Mouse (Mus musculus) lung, embryonic 15.5 days (tissue): ENCODE measurements around the gene Atp6v0a4. TPM values are rescaled to one million over a fixed set of nuclear protein-coding genes. Genes with fewer than 3 reads are reported as not detected.

ENCODE experiments used
- ATAC-seq: fragments of 200-750 bp; cut with Nextera tagmentation; 2 replicates; pipeline ENCODE4 v1.8.0; 2017; ENCODE audit warnings: moderate number of reproducible peaks, borderline replicate concordance; ENCODE audit not compliant: low FRiP score, low TSS enrichment; ENCODE audit errors: extremely low read depth
- H3K27ac ChIP-seq: fragments of 300-500 bp; sonication (generic); 2 replicates; pipeline ENCODE4 v1.5.1; 2015; ENCODE audit warnings: moderate library complexity, mild to moderate bottlenecking, inconsistent platforms
- H3K27me3 ChIP-seq: fragments of 300-500 bp; sonication (generic); 2 replicates; pipeline ENCODE4 v1.6.1; 2015; ENCODE audit warnings: inconsistent platforms
- H3K36me3 ChIP-seq: fragments of 300-500 bp; sonication (generic); 2 replicates; pipeline ENCODE4 v1.6.1; 2015; ENCODE audit warnings: inconsistent platforms
- H3K4me1 ChIP-seq: fragments of 300-500 bp; sonication (generic); 2 replicates; pipeline ENCODE4 v1.6.1; 2015; ENCODE audit warnings: inconsistent platforms
- H3K4me2 ChIP-seq: fragments of 300-500 bp; sonication (generic); 2 replicates; pipeline ENCODE4 v1.6.1; 2015; ENCODE audit warnings: inconsistent platforms, mild to moderate bottlenecking, moderate library complexity
- H3K4me3 ChIP-seq: fragments of 300-500 bp; sonication (generic); 2 replicates; pipeline ENCODE4 v1.5.1; 2015; ENCODE audit warnings: mild to moderate bottlenecking, inconsistent platforms
- H3K9ac ChIP-seq: fragments of 300-500 bp; sonication (generic); 2 replicates; pipeline ENCODE4 v1.6.1; 2015; ENCODE audit warnings: inconsistent platforms
- H3K9me3 ChIP-seq: fragments of 300-500 bp; sonication (generic); 2 replicates; pipeline ENCODE4 v1.6.1; 2016; ENCODE audit warnings: inconsistent platforms
- WGBS: fragments of 180-500 bp; shearing (Covaris S2); methylation state at CpG from one replicate; pipeline ENCODE4 v1.1.7; 2015; 5-methylcytosine and 5-hydroxymethylcytosine counted together
- polyA plus RNA-seq: library from polyadenylated mRNA; unstranded; fragments of >200 nt; fragmentation: Nextera tagmentation; extraction: Ambion mirVana; gene quantifications from 2 replicates; pipeline ENCODE4 v1.2.1, GENCODE M21; 2015

Atp6v0a4 gene
- polyA plus RNA-seq, 1 experiment from 2014 or later, result 5.9 TPM

DNA sequence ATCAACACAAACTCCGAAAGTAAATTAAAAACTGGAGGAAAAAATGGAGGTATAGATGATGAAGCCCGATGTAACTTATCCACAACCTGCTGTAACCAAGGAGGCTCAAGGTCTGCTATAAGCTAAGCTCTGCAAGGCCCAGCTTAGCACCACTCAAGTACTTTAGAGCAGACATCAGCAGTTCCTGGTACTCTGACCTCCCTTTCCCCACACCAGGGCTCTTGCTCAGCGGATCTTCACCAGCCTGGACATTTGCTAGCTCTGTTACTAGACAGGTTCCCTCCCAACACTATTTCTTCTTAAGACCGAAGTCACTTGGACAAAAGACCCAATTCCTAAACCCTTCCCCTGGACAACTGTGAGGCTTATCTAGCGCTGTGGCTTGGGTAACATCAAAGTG lies 496 bp upstream of the Atp6v0a4 start:
- ATAC-seq, result no peak
- Histone ChIP-seq H3K36me3 (peaks cover 12% of the 10 kb centered on the region; the same call in 1 of the 2 replicates), H3K4me3 (no peak overlapping the region), H3K4me2 (no peak overlapping the region), H3K9ac (no peak overlapping the region), H3K27ac (no peak overlapping the region), H3K27me3 (no peaks in the 10 kb centered on the region), H3K4me1 (peaks cover 9% of the 10 kb centered on the region), H3K9me3 (no peaks in the 10 kb centered on the region)
- 94% methylated on average over 5 of the region's 5 CpGs for WGBS

DNA sequence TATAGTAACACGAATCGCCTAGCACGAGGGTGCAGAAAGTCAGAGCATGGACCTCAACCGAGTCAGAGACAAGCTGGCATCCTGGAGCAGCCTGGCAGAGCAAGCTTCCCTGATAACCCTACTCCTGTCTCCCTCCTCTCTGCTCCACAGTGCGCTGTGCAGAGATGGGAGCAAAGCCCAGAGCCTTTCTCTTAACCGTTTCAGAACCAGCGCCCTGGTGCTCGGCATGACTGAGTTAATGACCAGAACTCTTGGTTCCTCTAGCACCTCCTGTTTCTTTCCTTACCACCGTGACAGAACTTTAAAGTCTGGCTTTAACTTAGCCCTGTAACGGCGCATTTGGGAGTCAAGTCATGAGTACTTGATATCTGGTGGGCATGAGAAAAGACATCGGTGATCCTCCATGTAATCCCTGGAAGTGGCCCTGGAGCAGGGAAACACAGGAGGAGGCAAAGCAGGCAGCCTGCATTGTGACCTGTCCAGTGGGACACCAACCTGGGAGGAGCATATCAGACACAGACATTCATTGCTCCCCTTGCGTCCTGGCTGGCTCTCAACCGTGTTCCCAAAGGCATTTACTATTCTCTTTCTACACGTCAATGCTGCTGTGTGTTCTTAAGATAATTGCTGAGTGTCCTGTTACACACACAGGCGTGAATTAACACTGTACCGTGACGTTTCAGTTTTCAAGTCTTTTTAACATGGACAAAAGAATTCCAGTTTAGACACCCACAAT lies 747 bp downstream of the Atp6v0a4 start:
- Histone ChIP-seq H3K4me2 (no peak overlapping the region), H3K36me3 (0 out of 2 replicates have a peak, but pooled peaks cover 11% of the 10 kb centered on the region), H3K27me3 (no peaks in the 10 kb centered on the region), H3K4me3 (no peak overlapping the region), H3K27ac (no peak overlapping the region), H3K4me1 (peaks cover 9% of the 10 kb centered on the region), H3K9ac (no peak overlapping the region), H3K9me3 (no peaks in the 10 kb centered on the region)
- ATAC-seq, result no peak
- WGBS, result 67% methylated on average over 18 of the region's 18 CpGs

DNA sequence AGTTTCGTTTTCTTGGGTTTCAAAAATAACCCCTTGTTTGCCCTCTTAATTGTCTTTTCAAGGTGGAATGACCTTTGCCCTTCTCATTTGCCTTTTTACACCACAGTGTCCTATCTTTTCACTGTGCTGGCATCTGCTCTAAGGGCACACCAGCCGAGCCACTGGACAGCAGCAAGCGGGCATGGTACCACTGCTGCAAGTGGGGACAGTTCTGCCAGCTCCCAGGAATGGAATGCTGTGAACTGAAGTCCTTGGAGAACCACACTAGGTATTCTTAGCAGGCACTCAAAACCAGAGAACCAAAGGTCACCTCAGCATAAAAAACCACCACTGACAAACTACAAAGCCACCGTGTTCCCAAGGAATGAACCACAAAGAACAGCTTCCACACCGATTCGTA lies 1.6 kb downstream of the Atp6v0a4 start:
- H3K27me3 ChIP-seq, result no peaks in the 10 kb centered on the region
- no peak overlapping the region for H3K4me2 ChIP-seq
- H3K4me3 ChIP-seq, result no peak overlapping the region
- WGBS, result 57% methylated on average over 6 of the region's 6 CpGs
- H3K27ac ChIP-seq, result no peak overlapping the region
- no peaks in the 10 kb centered on the region for H3K9me3 ChIP-seq
- ATAC-seq, result no peak
- no peak overlapping the region for H3K9ac ChIP-seq
- peaks cover 9% of the 10 kb centered on the region for H3K4me1 ChIP-seq
- 0 out of 2 replicates have a peak, but pooled peaks cover 4% of the 10 kb centered on the region for H3K36me3 ChIP-seq

DNA sequence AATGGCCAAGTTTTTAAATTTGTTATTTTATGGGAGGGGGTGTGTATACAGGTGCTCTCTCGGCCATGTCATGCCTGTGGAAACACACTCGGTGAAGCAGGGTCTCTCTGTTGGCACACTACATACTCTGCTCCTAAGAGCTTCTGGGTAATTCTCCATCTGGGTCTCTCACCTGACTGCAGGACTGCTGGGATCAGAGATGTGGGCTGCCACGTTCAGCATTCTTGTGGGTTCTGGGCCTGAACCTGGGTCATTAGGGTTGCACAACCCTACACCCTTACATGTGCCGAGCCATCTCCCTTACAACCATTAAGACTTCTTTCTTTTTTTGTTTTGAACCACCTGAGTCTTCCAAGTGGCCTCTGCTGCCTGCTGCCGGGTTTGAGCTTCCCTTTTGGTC lies 2.5 kb downstream of the Atp6v0a4 start:
- ATAC-seq, result no peak
- Histone ChIP-seq H3K27me3 (no peaks in the 10 kb centered on the region), H3K9ac (no peak overlapping the region), H3K4me3 (no peak overlapping the region), H3K4me1 (peaks cover 9% of the 10 kb centered on the region), H3K4me2 (no peak overlapping the region), H3K27ac (no peak overlapping the region), H3K36me3 (0 out of 2 replicates have a peak, but pooled peaks cover under 1% of the 10 kb centered on the region), H3K9me3 (no peaks in the 10 kb centered on the region)
- 76% methylated on average over 5 of the region's 5 CpGs for WGBS

DNA sequence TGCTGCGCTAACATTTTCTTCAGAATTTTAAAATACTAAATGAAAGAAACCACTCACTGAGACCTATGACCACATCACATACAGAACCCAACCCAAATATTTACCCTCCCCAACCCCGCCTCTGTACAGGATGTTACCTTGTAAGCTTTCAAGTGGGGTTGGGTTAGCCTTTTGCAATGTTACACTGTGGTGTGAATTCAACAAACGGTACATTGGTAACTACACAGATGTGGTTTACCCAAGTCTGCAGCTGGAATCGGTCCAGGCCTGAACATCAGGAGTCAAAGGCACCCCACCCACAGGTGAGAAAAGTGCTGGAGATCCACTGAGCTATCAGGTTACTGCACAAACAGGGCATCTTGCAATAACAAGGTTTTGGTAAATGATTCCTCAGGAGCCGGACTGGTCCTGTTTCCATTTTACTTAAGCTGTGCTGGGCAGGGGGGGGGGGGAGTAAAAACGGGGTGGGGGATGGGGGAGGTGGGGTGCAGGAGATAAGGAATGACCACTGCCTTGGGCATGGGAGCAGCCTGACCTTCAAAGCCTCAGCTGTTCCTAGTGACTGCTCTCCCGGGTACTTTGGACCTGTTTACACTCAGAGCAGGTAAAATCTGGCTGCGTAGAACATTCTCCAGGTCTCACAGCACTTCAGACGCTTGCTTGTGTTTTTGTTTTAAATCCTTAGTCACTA lies 3.6 kb downstream of the Atp6v0a4 start:
- H3K36me3 ChIP-seq, result no peaks in the 10 kb centered on the region
- H3K27me3 ChIP-seq, result no peaks in the 10 kb centered on the region
- no peak overlapping the region; the same call in 1 of the 2 replicates for H3K27ac ChIP-seq
- no peaks in the 10 kb centered on the region for H3K9me3 ChIP-seq
- 0 out of 2 replicates have a peak overlapping the region, but pooled peaks have one; percentile 6 for H3K4me2 ChIP-seq
- 39% methylated on average over 9 of the region's 9 CpGs for WGBS
- no peak overlapping the region for H3K4me3 ChIP-seq
- ATAC-seq, result peak; percentile 80
- no peak overlapping the region for H3K9ac ChIP-seq
- H3K4me1 ChIP-seq, result peaks cover 14% of the 10 kb centered on the region

DNA sequence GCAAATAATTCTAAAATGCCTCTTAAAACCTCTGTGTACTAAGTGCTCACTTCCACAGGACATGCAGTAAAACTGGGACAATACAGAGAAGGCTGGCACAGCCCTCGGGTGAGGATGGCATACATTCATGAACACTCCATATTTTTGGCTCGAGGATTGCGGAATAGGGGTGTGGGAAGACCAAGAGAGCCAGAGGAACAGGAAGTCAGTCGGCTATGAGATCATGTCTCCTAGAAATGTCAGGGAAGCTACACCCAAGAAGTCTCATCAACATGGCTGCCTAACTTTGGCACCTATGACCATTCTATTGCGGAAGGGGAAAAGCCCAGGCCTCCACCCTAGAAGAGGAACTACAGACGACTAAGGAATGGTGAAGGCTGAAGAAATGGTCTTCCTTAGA lies 6.0 kb downstream of the Atp6v0a4 start:
- Histone ChIP-seq H3K27me3 (no peaks in the 10 kb centered on the region), H3K9me3 (no peaks in the 10 kb centered on the region), H3K36me3 (no peaks in the 10 kb centered on the region), H3K4me2 (no peak overlapping the region), H3K4me3 (no peak overlapping the region), H3K4me1 (peaks cover 19% of the 10 kb centered on the region), H3K27ac (no peak overlapping the region), H3K9ac (no peak overlapping the region)
- WGBS, result 82% methylated on average over 6 of the region's 6 CpGs
- no peak for ATAC-seq

DNA sequence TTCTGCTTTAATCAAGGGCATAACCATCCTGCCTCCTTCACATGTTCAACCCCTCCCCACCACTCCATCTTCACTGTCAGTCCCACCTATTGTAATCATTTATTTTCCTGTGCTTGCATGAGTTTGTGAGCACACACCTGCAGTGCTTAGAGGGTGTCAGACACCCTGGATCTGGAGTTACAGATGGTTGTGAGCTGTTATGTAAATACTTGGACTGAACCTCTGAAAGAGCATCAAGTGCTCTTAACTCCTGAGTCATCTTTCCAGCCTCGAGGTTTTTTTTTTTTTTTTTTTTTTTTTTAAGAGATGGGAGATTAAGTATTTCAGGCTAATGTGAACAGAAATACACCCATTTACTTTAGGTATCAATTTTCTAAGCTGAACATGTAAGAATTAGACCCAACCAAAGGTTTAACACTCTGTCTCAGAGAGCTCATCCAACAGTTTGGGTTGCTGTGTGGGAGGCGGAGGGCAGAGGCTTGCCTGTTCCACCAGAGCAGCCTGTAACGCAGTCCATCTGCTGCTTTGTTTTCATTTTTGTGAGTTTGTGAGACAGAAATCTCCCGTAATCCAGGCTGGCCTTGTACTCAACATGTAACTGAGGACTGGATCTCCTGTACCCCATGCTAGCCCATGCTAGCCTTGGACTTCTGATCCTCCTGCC lies 8.1 kb downstream of the Atp6v0a4 start:
- no peak for ATAC-seq
- H3K36me3 ChIP-seq, result no peaks in the 10 kb centered on the region
- H3K4me3 ChIP-seq, result no peak overlapping the region
- H3K9me3 ChIP-seq, result no peaks in the 10 kb centered on the region
- H3K9ac ChIP-seq, result no peak overlapping the region
- no peaks in the 10 kb centered on the region for H3K27me3 ChIP-seq
- H3K4me2 ChIP-seq, result no peak overlapping the region
- peaks cover 17% of the 10 kb centered on the region for H3K4me1 ChIP-seq
- no peak overlapping the region for H3K27ac ChIP-seq
- WGBS, result 33% methylated on average over 4 of the region's 4 CpGs

DNA sequence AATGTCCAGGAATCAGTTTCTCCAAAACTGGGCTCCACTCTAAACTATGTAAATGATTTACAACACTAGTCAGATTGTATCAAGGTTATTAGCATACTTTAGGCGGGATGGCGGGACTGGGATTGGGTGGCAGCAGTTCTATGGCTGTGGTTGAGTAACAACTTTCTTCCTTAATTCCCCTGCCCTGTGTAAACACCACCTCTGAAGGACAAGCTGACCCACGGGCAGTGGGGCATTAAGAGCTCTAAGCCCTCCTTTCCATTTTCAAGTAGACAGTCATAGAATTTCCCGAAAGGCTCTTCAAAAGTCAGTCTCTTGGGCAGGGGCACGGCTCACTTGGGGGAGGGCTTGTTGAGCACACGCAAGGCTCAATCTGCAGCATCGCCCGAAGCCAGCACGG lies 13.5 kb downstream of the Atp6v0a4 start:
- no peaks in the 10 kb centered on the region for H3K9me3 ChIP-seq
- 53% methylated on average over 9 of the region's 9 CpGs for WGBS
- H3K4me3 ChIP-seq, result no peak overlapping the region
- H3K36me3 ChIP-seq, result no peaks in the 10 kb centered on the region
- no peak overlapping the region for H3K9ac ChIP-seq
- no peaks in the 10 kb centered on the region for H3K27me3 ChIP-seq
- peak overlapping the region; percentile 47 for H3K4me2 ChIP-seq
- H3K27ac ChIP-seq, result peak overlapping the region; percentile 26; the same call in 1 of the 2 replicates
- no peak for ATAC-seq
- peaks cover 23% of the 10 kb centered on the region for H3K4me1 ChIP-seq

DNA sequence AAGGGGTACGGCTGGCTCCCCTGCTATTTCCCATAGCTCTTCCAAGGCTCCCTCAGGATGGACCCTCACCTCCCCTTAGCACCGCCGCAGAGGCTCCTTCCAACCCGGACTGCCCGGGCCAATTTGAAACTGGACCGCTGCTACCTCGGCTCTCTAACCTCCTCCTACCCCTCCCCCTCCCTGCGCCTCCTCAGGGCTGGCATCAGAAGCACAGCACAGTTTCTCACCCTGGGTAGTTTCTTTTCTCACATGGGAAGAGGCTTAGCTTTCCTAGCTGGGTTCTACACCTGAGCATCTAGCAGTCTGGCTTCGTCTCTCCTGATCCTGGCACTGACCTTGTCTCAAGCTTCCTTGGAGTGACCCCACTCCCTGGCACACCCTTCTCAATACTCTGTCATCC lies 14.5 kb downstream of the Atp6v0a4 start:
- Histone ChIP-seq H3K36me3 (no peaks in the 10 kb centered on the region), H3K27ac (peak overlapping the region; percentile 95), H3K4me3 (peak overlapping the region; percentile 37), H3K9me3 (no peaks in the 10 kb centered on the region), H3K4me1 (peaks cover 22% of the 10 kb centered on the region), H3K27me3 (no peaks in the 10 kb centered on the region), H3K9ac (peak overlapping the region; percentile 17), H3K4me2 (peak overlapping the region; percentile 47)
- WGBS, result 14% methylated on average over 9 of the region's 9 CpGs
- ATAC-seq, result no peak

DNA sequence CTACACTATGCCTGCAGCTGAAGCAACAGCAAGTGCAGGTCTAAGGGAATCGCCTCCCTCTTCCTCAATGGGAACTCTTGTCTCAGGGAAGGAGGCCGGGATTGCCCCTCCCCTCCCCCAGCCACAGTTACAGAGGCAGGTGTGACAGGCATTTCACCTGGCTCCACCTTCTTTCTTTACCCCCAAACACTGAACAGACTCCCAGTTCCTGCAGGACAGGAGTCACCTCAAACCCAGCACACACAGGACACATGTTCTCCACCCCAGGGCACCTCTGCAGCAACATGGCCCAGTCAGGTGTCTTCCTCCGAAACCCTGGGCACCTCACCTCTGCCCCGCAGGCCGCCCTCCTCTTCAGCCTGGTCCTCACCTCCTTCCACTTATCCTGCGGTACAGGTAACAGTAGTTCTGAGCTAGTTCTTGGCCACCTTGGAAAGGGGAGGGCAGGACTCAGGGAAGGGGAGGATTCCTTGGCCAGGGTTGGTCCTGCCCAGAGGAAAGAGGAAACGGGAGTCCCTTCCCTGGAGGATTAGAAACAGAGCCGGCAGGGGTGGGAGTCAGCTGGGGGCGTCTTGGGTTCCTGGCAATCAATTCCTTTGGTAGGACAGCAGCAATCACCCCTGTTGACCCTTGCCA lies 15.1 kb downstream of the Atp6v0a4 start, which contains the start of gene Tmem213:
TSS of gene Tmem213 (plus strand) at position 96 of the 636 bp plus-strand sequence.
- peak within 1 kb of the TSS; percentile 37 for H3K4me3 ChIP-seq
- ATAC-seq, result peak; percentile 55; the same call in 1 of the 2 replicates
- no peaks in the 10 kb centered on the region for H3K9me3 ChIP-seq
- peak within 1 kb of the TSS; percentile 47 for H3K4me2 ChIP-seq
- no peaks in the 10 kb centered on the region for H3K36me3 ChIP-seq
- 20% methylated on average over 9 of the region's 9 CpGs for WGBS
- H3K4me1 ChIP-seq, result peaks cover 22% of the 10 kb centered on the region
- peak within 1 kb of the TSS; percentile 95 for H3K27ac ChIP-seq
- peak within 1 kb of the TSS; percentile 17 for H3K9ac ChIP-seq
- no peaks in the 10 kb centered on the region for H3K27me3 ChIP-seq

DNA sequence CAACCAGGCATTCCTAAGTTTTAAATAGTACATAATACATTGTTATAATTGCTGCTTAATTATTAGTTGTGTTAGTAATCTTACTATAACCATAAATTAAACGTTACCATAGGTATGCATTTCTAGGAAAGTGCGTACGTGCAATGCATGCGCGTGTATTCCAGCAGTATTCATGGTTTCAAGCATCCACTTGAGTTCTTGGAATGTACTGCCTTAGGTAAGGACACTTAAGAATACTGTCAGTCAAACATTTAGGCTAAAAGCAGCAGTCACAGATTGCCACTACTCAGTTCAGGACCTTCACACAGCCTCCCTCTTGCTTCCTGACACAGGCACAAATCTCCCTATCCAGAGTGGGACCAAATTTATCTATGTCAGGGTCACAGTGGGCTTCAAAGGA lies 15.9 kb downstream of the Atp6v0a4 start:
- peak overlapping the region; percentile 47 for H3K4me2 ChIP-seq
- 60% methylated on average over 5 of the region's 5 CpGs for WGBS
- no peak overlapping the region for H3K4me3 ChIP-seq
- no peak overlapping the region for H3K9ac ChIP-seq
- peak overlapping the region; percentile 95 for H3K27ac ChIP-seq
- H3K4me1 ChIP-seq, result peaks cover 27% of the 10 kb centered on the region
- H3K27me3 ChIP-seq, result no peaks in the 10 kb centered on the region
- ATAC-seq, result peak; percentile 34; the same call in 1 of the 2 replicates
- no peaks in the 10 kb centered on the region for H3K9me3 ChIP-seq
- H3K36me3 ChIP-seq, result no peaks in the 10 kb centered on the region
